Mouse (Mus musculus): ENCODE results near the gene Golim4. TPM values are rescaled to one million over a fixed set of nuclear protein-coding genes. Genes with fewer than 3 reads are reported as not detected.
A peak's percentile ranks its signal among the peaks of the same experiment; 100 is the strongest.

Gene Golim4
- polyA plus RNA-seq, 1 experiment: 10.4 TPM

DNA sequence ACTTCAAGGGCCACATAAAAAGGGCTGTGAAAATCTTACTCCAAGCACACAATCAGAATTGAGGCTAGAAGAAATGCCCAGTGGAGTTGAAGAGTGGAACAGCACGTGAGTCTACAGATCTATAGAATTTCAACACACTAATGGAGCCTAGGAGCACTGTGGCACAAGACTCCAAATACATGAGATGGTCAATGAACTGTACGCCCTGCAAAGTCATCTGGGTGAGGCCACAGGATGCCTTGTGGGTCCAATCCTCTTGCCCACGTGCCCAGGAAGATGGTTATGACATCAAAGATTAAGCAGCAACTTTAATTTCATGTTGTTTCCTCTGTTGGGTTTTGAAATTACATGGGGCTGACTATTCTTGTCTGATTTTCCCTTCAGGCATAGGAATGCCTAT lies 30.4 kb downstream of the Golim4 start:
- H3K27me3 ChIP-seq (ENCODE audit: control insufficient read depth, insufficient read depth, low read length): no peaks in the 10 kb centered on the region
- no peaks in the 10 kb centered on the region for H3K36me3 ChIP-seq (ENCODE audit: control insufficient read depth, insufficient read depth, low read length)
- H3K4me3 ChIP-seq (ENCODE audit: extremely low read depth, insufficient read depth, insufficient read length): no peak overlapping the region
- 58% methylated on average over 3 of the region's 3 CpGs for WGBS
- H3K4me1 ChIP-seq (ENCODE audit: control insufficient read depth, insufficient read depth, insufficient read length): peaks cover 3% of the 10 kb centered on the region; the same call in 1 of the 2 replicates
- no peak overlapping the region for H3K27ac ChIP-seq (ENCODE audit: insufficient read depth, low read length)
- TF ChIP-seq CTCF (IDR thresholded peaks at IDR 0.05; ENCODE audit: extremely low read depth, insufficient read depth, insufficient read length, insufficient replicate concordance) (no peak), POLR2A (IDR thresholded peaks at IDR 0.05; ENCODE audit: low read depth, low read length) (no peak)
- DNase-seq (ENCODE audit: low read depth in 1 of 2, low spot score in 2 of 2): no peak

DNA sequence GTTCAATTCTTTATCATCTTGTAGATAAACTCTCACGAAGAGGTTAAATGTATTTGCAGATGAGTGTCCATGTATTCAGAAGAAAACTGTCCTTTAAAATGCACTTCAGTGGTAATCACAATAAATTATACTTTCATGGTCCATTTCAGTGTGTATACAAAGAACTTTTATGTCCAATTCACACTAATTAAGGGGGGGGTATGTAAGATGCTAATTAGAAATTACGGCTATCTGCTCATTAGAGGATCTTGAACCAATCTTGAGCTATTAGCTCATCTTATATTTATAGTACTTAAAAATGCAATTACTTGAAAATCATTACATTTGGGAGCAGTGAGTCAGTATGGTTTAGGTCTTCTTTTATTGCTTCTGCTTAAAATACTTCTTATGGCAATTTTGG lies 31.6 kb downstream of the Golim4 start:
- peaks cover 3% of the 10 kb centered on the region; the same call in 1 of the 2 replicates for H3K4me1 ChIP-seq (ENCODE audit: control insufficient read depth, insufficient read depth, insufficient read length)
- H3K27me3 ChIP-seq (ENCODE audit: control insufficient read depth, insufficient read depth, low read length): no peaks in the 10 kb centered on the region
- H3K36me3 ChIP-seq (ENCODE audit: control insufficient read depth, insufficient read depth, low read length): no peaks in the 10 kb centered on the region
- H3K4me3 ChIP-seq (ENCODE audit: extremely low read depth, insufficient read depth, insufficient read length): no peak overlapping the region
- H3K27ac ChIP-seq (ENCODE audit: insufficient read depth, low read length): no peak overlapping the region
- TF ChIP-seq CTCF (IDR thresholded peaks at IDR 0.05; ENCODE audit: extremely low read depth, insufficient read depth, insufficient read length, insufficient replicate concordance) (no peak), POLR2A (IDR thresholded peaks at IDR 0.05; ENCODE audit: low read depth, low read length) (no peak)
- 93% methylated on average over 2 of the region's 2 CpGs for WGBS
- no peak for DNase-seq (ENCODE audit: low read depth in 1 of 2, low spot score in 2 of 2)

DNA sequence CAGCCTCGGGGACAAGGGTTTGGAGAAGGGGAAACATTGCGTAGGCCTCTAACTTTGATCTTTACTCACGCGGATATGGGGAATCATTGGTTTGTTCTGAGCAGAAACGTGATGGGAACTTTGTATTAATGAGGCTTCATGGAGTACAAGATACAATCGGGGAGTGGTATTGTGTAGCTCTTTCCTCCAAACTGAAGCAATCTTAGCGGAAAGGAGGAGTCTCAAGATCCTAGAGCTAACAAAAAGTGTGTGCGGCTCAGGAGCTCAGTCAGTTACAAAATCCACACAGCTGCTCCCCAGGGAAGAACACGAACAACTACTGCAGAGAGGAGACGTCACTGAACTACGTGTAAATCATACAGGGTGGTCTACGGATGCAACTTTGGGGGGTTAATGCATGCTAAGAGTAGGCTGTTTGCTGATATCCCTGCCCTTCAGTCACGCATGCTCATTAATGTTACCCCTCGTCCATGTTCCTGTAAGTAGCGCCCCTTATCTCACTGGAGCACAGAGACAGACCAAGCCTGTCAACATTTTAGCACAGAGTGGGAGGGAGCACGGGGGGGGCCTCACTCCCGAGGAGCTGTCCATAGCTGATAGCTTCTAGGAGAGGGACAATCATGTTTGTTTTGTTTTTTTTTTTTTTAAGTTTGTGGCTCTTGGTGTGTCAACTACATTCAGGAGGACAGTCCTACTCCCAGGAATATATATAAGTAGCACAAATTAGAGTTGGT lies 38.8 kb downstream of the Golim4 start:
- Histone ChIP-seq H3K27ac (ENCODE audit: insufficient read depth, low read length) (no peak overlapping the region), H3K27me3 (ENCODE audit: control insufficient read depth, insufficient read depth, low read length) (no peaks in the 10 kb centered on the region), H3K36me3 (ENCODE audit: control insufficient read depth, insufficient read depth, low read length) (no peaks in the 10 kb centered on the region), H3K4me1 (ENCODE audit: control insufficient read depth, insufficient read depth, insufficient read length) (no peaks in the 10 kb centered on the region), H3K4me3 (ENCODE audit: extremely low read depth, insufficient read depth, insufficient read length) (no peak overlapping the region)
- WGBS: 88% methylated on average over 17 of the region's 17 CpGs
- DNase-seq (ENCODE audit: low read depth in 1 of 2, low spot score in 2 of 2): no peak
- no peak for TF ChIP-seq POLR2A (IDR thresholded peaks at IDR 0.05; ENCODE audit: low read depth, low read length)
- TF ChIP-seq CTCF (IDR thresholded peaks at IDR 0.05; ENCODE audit: extremely low read depth, insufficient read depth, insufficient read length, insufficient replicate concordance): no peak

DNA sequence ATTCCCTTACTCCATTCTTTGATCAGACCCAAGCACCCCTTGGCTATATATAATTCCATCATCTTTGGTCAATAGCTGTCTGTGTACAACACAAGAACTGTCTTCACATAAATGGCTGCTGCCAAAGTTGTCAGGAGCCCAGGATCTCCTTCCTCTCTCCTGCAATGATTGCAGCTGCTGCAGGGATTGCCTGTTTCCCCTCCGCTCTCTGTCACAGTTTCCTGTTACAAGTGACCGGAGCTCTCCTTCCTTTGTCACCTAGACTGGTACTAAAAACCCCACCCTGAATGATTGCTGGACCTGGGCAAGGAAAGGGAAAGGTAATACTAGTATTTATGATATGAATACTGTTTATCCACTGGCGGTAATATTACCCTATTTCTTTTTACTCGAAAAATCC lies 44.0 kb downstream of the Golim4 start:
- no peak overlapping the region for H3K27ac ChIP-seq (ENCODE audit: insufficient read depth, low read length)
- TF ChIP-seq POLR2A (IDR thresholded peaks at IDR 0.05; ENCODE audit: low read depth, low read length): no peak
- no peak for TF ChIP-seq CTCF (IDR thresholded peaks at IDR 0.05; ENCODE audit: extremely low read depth, insufficient read depth, insufficient read length, insufficient replicate concordance)
- H3K36me3 ChIP-seq (ENCODE audit: control insufficient read depth, insufficient read depth, low read length): no peaks in the 10 kb centered on the region
- no peaks in the 10 kb centered on the region for H3K27me3 ChIP-seq (ENCODE audit: control insufficient read depth, insufficient read depth, low read length)
- DNase-seq (ENCODE audit: low read depth in 1 of 2, low spot score in 2 of 2): no peak
- no peaks in the 10 kb centered on the region for H3K4me1 ChIP-seq (ENCODE audit: control insufficient read depth, insufficient read depth, insufficient read length)
- no peak overlapping the region for H3K4me3 ChIP-seq (ENCODE audit: extremely low read depth, insufficient read depth, insufficient read length)
- WGBS: 83% methylated on average over 4 of the region's 4 CpGs

DNA sequence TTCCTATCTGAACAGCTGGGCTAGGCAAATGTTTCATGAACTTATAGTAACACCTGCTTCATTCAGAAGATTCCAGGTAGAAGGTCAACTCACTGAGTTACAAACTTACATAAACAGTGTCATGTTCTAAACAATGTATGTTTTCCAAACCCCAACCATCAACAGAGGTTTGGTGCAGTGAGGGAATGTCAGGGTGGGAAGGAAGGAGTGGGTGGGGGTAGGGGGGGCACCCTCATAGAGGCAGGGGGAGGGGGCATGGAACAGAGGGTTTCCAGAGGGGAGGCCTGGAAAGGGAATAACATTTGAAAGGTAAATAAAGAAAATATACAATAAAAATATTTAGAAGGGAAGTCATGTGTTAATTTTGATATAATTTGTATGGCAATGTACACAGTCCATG lies 46.0 kb downstream of the Golim4 start:
- Histone ChIP-seq H3K27me3 (ENCODE audit: control insufficient read depth, insufficient read depth, low read length) (no peaks in the 10 kb centered on the region), H3K36me3 (ENCODE audit: control insufficient read depth, insufficient read depth, low read length) (no peaks in the 10 kb centered on the region), H3K4me1 (ENCODE audit: control insufficient read depth, insufficient read depth, insufficient read length) (no peaks in the 10 kb centered on the region), H3K27ac (ENCODE audit: insufficient read depth, low read length) (no peak overlapping the region), H3K4me3 (ENCODE audit: extremely low read depth, insufficient read depth, insufficient read length) (no peak overlapping the region)
- DNase-seq (ENCODE audit: low read depth in 1 of 2, low spot score in 2 of 2): no peak
- TF ChIP-seq CTCF (IDR thresholded peaks at IDR 0.05; ENCODE audit: extremely low read depth, insufficient read depth, insufficient read length, insufficient replicate concordance) (no peak), POLR2A (IDR thresholded peaks at IDR 0.05; ENCODE audit: low read depth, low read length) (no peak)

DNA sequence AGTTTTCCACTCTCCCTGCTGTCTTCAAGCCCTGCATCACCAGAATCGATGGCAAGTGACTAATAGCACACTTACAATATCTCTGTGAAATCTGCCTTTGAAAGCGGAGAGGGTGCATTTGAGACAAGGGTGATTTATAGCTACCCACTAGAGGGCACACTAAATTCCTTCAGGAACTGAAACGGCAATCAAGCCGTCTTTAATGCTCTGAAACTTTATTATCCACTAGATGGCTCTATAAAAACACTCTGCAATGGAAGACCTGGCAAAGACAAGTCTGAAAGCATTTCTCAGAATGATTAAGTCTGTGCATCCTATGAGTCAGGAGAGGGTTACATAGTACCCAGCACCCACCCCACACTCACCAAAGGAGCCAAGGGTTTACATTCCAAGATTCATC lies 46.5 kb downstream of the Golim4 start:
- TF ChIP-seq POLR2A (IDR thresholded peaks at IDR 0.05; ENCODE audit: low read depth, low read length) (no peak), CTCF (IDR thresholded peaks at IDR 0.05; ENCODE audit: extremely low read depth, insufficient read depth, insufficient read length, insufficient replicate concordance) (no peak)
- Histone ChIP-seq H3K27ac (ENCODE audit: insufficient read depth, low read length) (no peak overlapping the region), H3K27me3 (ENCODE audit: control insufficient read depth, insufficient read depth, low read length) (no peaks in the 10 kb centered on the region), H3K4me3 (ENCODE audit: extremely low read depth, insufficient read depth, insufficient read length) (no peak overlapping the region), H3K4me1 (ENCODE audit: control insufficient read depth, insufficient read depth, insufficient read length) (no peaks in the 10 kb centered on the region), H3K36me3 (ENCODE audit: control insufficient read depth, insufficient read depth, low read length) (no peaks in the 10 kb centered on the region)
- DNase-seq (ENCODE audit: low read depth in 1 of 2, low spot score in 2 of 2): peak in 1 of 2 experiments; percentile 27
- WGBS: 15% methylated on average over 4 of the region's 4 CpGs

DNA sequence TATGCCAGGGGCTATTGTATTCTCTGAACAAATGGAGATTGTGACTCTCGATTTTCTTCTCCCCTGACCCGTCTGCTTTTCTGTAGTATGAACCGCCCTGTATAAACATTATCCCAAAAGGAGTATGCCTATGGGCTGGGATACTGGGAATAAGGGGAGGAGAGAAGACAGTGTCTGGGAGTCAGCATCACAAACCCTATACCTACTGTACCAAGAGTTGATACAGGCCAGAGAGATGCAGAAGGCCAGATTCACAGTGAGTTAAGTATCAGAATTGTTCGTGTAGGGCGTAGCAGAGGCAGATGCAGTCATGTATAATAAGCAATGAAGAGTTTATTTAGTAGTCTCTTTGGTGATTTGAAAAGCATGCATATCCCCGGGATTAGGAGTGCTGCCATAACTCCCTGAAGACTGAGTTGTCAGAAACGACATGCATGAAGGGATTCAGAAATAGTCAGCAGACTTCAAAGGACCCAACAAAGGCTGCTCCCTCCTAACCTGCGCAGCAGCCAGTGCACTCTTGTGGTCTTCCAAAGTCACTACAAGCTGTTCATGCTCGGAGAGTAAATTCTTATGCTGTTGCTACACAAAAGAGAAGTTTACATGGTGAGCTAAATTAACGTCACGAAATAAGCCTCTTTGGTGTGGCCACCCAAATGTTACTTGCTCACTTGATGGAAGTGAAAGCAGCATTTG lies 54.7 kb downstream of the Golim4 start:
- H3K4me3 ChIP-seq (ENCODE audit: extremely low read depth, insufficient read depth, insufficient read length): no peak overlapping the region
- H3K4me1 ChIP-seq (ENCODE audit: control insufficient read depth, insufficient read depth, insufficient read length): no peaks in the 10 kb centered on the region
- H3K27ac ChIP-seq (ENCODE audit: insufficient read depth, low read length): no peak overlapping the region
- WGBS: 86% methylated on average over 11 of the region's 11 CpGs
- H3K36me3 ChIP-seq (ENCODE audit: control insufficient read depth, insufficient read depth, low read length): no peaks in the 10 kb centered on the region; the same call in 1 of the 2 replicates
- no peak for DNase-seq (ENCODE audit: low read depth in 1 of 2, low spot score in 2 of 2)
- TF ChIP-seq POLR2A (IDR thresholded peaks at IDR 0.05; ENCODE audit: low read depth, low read length): no peak
- no peak for TF ChIP-seq CTCF (IDR thresholded peaks at IDR 0.05; ENCODE audit: extremely low read depth, insufficient read depth, insufficient read length, insufficient replicate concordance)
- H3K27me3 ChIP-seq (ENCODE audit: control insufficient read depth, insufficient read depth, low read length): no peaks in the 10 kb centered on the region
